Mouse (Mus musculus): ENCODE measurements at regions not wholly inside any gene's neighbourhood (a gene's known extent, or its start where the extent isn't known, plus 50 kb on each side); places are given as distances from the start of the nearest gene placed in this dataset.

DNA sequence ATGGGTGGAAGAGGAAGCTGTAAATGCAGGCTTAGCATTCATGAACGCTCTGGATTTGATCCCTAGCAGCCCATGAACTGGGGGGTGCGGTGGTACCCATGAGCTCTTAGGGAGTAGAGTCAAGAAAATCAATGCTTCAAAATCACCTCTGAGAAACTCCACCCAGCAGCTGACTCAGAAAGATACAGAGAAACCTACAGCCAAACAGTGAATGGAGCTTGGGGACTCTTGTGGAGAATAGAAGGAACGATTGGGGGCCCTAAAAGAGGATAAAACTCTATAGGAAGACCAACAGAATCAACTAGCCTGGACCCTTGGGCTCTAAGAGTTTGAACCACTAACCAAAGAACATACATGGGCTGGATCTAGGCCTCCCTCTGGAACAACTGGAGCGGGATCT, 177.6 kb downstream of the Ube2e3 start:
- TF ChIP-seq CTCF (IDR thresholded peaks at IDR 0.05) (no peak), EP300 (IDR thresholded peaks at IDR 0.05; ENCODE audit: insufficient read depth, low read depth, low read length) (no peak)

Measured in heart, adult 2 months (tissue).